Mouse (Mus musculus) cortical plate, adult 2 months (tissue): Measurements from ENCODE around the gene Rpl23a.

Experiments used
- CTCF ChIP-seq: fragments of 200-500 bp; IDR thresholded peaks from 2 replicates; pipeline ENCODE4 v1.5.1; 2011; ENCODE audit warnings: mild to moderate bottlenecking, control low read depth, low read length; ENCODE audit not compliant: insufficient read depth; ENCODE audit errors: extremely low read depth
- POLR2A ChIP-seq: fragments of 200-500 bp; IDR thresholded peaks from 2 replicates; pipeline ENCODE4 v1.6.1; 2011; ENCODE audit warnings: mild to moderate bottlenecking, low read length, control low read depth; ENCODE audit not compliant: insufficient read depth; ENCODE audit errors: extremely low read depth

DNA sequence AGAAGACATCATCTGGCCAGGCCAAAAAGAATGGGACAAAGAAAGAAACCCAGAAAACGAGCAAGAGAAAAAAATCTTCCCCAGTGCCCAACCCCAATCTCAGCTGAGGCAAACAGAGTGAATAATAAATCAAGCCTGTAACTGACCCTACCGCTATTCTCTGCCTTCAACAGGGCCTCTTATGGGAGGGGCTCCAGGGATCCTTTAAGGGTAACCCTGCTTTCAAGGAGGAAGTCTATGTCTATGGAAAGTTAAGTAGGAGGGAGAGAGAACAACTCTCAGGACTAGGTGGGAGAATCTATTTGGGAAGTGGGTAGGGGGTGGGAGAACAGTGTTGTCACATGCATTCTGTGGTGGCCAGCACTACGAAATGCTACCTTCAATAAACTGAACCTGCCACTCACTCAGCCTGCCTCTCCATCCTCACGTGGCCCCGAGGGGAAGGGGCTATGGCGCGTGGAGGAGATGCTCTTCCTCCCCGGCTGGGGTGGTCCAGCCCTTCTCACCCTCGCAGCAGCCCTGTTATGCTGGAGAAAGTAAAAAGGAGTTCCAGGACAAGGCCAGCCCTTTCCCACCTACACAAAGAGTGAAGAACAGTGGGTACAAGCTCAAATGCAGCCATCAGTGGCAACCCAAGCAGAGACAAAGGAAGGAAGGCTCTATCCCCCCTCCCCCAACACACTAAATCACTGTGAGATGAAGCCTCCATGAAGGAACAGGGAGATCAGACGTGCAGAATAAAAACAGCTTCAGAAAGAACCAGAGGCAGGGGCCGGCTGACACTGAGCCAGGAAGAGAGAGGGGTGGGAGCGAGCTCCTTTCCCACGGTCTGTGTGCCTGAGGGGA, 22.2 kb upstream of the Rpl23a start:
- TF ChIP-seq CTCF (no peak), POLR2A (no peak)
